Mouse (Mus musculus) liver, postnatal 0 days (tissue): ENCODE data around the gene Iba57.

ENCODE experiments used
- CTCF ChIP-seq: sonication (generic); IDR thresholded peaks from 2 replicates; pipeline ENCODE4 v1.5.1; 2016; ENCODE audit warnings: antibody characterized with exemption, low read depth
- EP300 ChIP-seq: IDR thresholded peaks from 2 replicates; pipeline ENCODE4 v1.6.1; 2016; ENCODE audit warnings: antibody characterized with exemption, low read depth, mild to moderate bottlenecking

- TF ChIP-seq CTCF (no peak), EP300 (no peak)
Observed at GRCm38 (mm10) chr11:59154220-59154619, 9.3 kb downstream of the Iba57 start.
